Mouse (Mus musculus) ES-E14 (cell line): ENCODE measurements at regions not wholly inside any gene's neighbourhood (a gene's known extent, or its start where the extent isn't known, plus 50 kb on each side); places are given as distances from the start of the nearest gene placed in this dataset.

Experiments
- DNase-seq: peaks from one replicate; pipeline ENCODE4 v3.0.0-alpha.2; 2013; ENCODE audit warnings: low read depth, low spot score
- H3K27ac ChIP-seq: 2 replicates; pipeline ENCODE4 v1.5.1; 2012; ENCODE audit warnings: low read depth, mild to moderate bottlenecking, low read length, moderate library complexity, mixed read lengths; ENCODE audit not compliant: poor library complexity, insufficient read depth, severe bottlenecking
- H3K36me3 ChIP-seq: 2 replicates; pipeline ENCODE4 v1.6.1; 2012; ENCODE audit warnings: mild to moderate bottlenecking, low read length, moderate library complexity, mixed read lengths; ENCODE audit not compliant: control insufficient read depth, poor library complexity, insufficient read depth, severe bottlenecking
- H3K4me1 ChIP-seq, 2 experiments: fragments of 150-350 bp in 1 of 2; sonication (generic) in 1 of 2; 2 replicates each; pipeline ENCODE4 v1.6.1; 2012; ENCODE audit warnings: low read length in 2 of 2, mild to moderate bottlenecking in 1 of 2, mixed read lengths in 1 of 2; ENCODE audit not compliant: control insufficient read depth in 2 of 2, insufficient read depth in 2 of 2, poor library complexity in 1 of 2
- H3K4me3 ChIP-seq, 2 experiments: fragments of 150-350 bp in 1 of 2; sonication (generic) in 1 of 2; 2 replicates each; pipeline ENCODE4 v1.5.1; 2012; ENCODE audit warnings: low read length in 2 of 2, low read depth in 1 of 2, mild to moderate bottlenecking in 1 of 2, mixed read lengths in 1 of 2; ENCODE audit not compliant: insufficient read depth in 1 of 2, poor library complexity in 1 of 2, severe bottlenecking in 1 of 2
- H3K9ac ChIP-seq: 2 replicates; pipeline ENCODE4 v1.6.1; 2012; ENCODE audit warnings: low read depth, mild to moderate bottlenecking, low read length, mixed read lengths; ENCODE audit not compliant: poor library complexity, insufficient read depth, severe bottlenecking
- H3K9me3 ChIP-seq: fragments of 150-350 bp; sonication (generic); 2 replicates; pipeline ENCODE4 v1.6.1; 2012; ENCODE audit warnings: low read depth, mild to moderate bottlenecking, low read length; ENCODE audit not compliant: control insufficient read depth, insufficient read depth
- CHD2 ChIP-seq: IDR thresholded peaks from 2 replicates; pipeline ENCODE4 v1.6.1; 2014; ENCODE audit warnings: mild to moderate bottlenecking, low read depth, low read length, inconsistent platforms
- HCFC1 ChIP-seq: IDR thresholded peaks from 2 replicates; pipeline ENCODE4 v1.6.1; 2012; ENCODE audit warnings: low read length, inconsistent platforms, borderline replicate concordance; ENCODE audit not compliant: insufficient read depth
- MAFK ChIP-seq: IDR thresholded peaks from 2 replicates; pipeline ENCODE4 v1.6.1; 2014; ENCODE audit warnings: mild to moderate bottlenecking, low read depth, low read length, inconsistent platforms; ENCODE audit not compliant: insufficient read depth
- ZC3H11A ChIP-seq: IDR thresholded peaks from 2 replicates; pipeline ENCODE4 v1.6.1; 2012; ENCODE audit warnings: low read depth, mild to moderate bottlenecking, inconsistent platforms, low read length, borderline replicate concordance
- ZNF384 ChIP-seq: IDR thresholded peaks from 2 replicates; pipeline ENCODE4 v1.6.1; 2012; ENCODE audit warnings: low read depth, low read length, inconsistent platforms
- in situ Hi-C, 2 experiments: fragments of 600-800 bp; cut with MboI; formaldehyde crosslinking; loops; one replicate each; pipeline ENCODE4 v1.15.1; 2025; ENCODE audit warnings: low sequenced_read_pairs in 2 of 2, inconsistent platforms in 1 of 2; ENCODE audit not compliant: unreplicated experiment in 2 of 2

GRCm38 (mm10) chr17:84008682-84009052, 160.9 kb upstream of the Haao start:
- TF ChIP-seq CHD2 (no peak), ZNF384 (no peak), MAFK (no peak), HCFC1 (no peak), ZC3H11A (no peak)
- no peak for DNase-seq
- Histone ChIP-seq H3K9ac (peak overlapping the region; percentile 12; the same call in 1 of the 2 replicates), H3K4me3 (peak overlapping the region in 1 of 2 experiments; percentile 10; a peak in 1 of 4 replicates), H3K27ac (0 out of 2 replicates have a peak overlapping the region, but pooled peaks have one; percentile 5), H3K36me3 (no peaks in the 10 kb centered on the region), H3K4me1 (peaks cover 8 to 26% of the 10 kb centered on the region in 2 experiments; a peak in 3 of 4 replicates), H3K9me3 (no peaks in the 10 kb centered on the region)
- in situ Hi-C loops = no loop called here

GRCm38 (mm10) chr17:84008035-84008681, 160.4 kb upstream of the Haao start:
- no peak for DNase-seq
- H3K9me3 ChIP-seq = no peaks in the 10 kb centered on the region
- peaks cover 11 to 29% of the 10 kb centered on the region in 2 experiments; a peak in 3 of 4 replicates for H3K4me1 ChIP-seq
- peak overlapping the region; percentile 54; the same call in 1 of the 2 replicates for H3K9ac ChIP-seq
- in situ Hi-C loops = no loop called here
- peak overlapping the region in 1 of 2 experiments; percentile 10; a peak in 1 of 4 replicates for H3K4me3 ChIP-seq
- no peaks in the 10 kb centered on the region for H3K36me3 ChIP-seq
- TF ChIP-seq MAFK (no peak), CHD2 (no peak), ZC3H11A (no peak), ZNF384 (peak; percentile 60; the same call in 1 of the 2 replicates), HCFC1 (no peak)
- H3K27ac ChIP-seq = peak overlapping the region; percentile 55; the same call in 1 of the 2 replicates

GRCm38 (mm10) chr17:84006748-84007147, 159.0 kb upstream of the Haao start:
- no peaks in the 10 kb centered on the region for H3K36me3 ChIP-seq
- in situ Hi-C loops = no loop called here
- no peak overlapping the region for H3K27ac ChIP-seq
- no peak overlapping the region for H3K4me3 ChIP-seq
- H3K4me1 ChIP-seq = peaks cover 12 to 29% of the 10 kb centered on the region in 2 experiments; a peak in 3 of 4 replicates
- TF ChIP-seq ZNF384 = no peak
- TF ChIP-seq MAFK = no peak
- no peak for TF ChIP-seq HCFC1
- TF ChIP-seq ZC3H11A = no peak
- TF ChIP-seq CHD2 = no peak
- DNase-seq = no peak
- no peaks in the 10 kb centered on the region for H3K9me3 ChIP-seq
- H3K9ac ChIP-seq = no peak overlapping the region

- TF ChIP-seq HCFC1 = no peak
- no peak for TF ChIP-seq ZC3H11A
- no peak for TF ChIP-seq MAFK
- no peak for TF ChIP-seq CHD2
- no peak for TF ChIP-seq ZNF384
- in situ Hi-C loops = no loop called here
- Histone ChIP-seq H3K9me3 (no peaks in the 10 kb centered on the region), H3K9ac (peak overlapping the region; percentile 44; the same call in 1 of the 2 replicates), H3K4me3 (no peak overlapping the region), H3K4me1 (peaks cover 13 to 28% of the 10 kb centered on the region in 2 experiments; a peak in 3 of 4 replicates), H3K36me3 (no peaks in the 10 kb centered on the region), H3K27ac (peak overlapping the region; percentile 74)
- DNase-seq = no peak
These were observed 156.5 kb upstream of the Haao start for GRCm38 (mm10) chr17:84004237-84004636.
